Mouse (Mus musculus) erythroblast, embryonic 14.5 days (primary cell): Measurements from ENCODE around the gene AU018091. TPM values are rescaled to one million over a fixed set of nuclear protein-coding genes. Genes with fewer than 3 reads are reported as not detected.
"Not testable (repeated sequence)": the region's sequence is repeated elsewhere in the genome, so short reads cannot be mapped to it uniquely, and the experiment has no call there.

Source experiments
- H3K27me3 ChIP-seq: 2 replicates; pipeline ENCODE4 v1.6.1; 2012; ENCODE audit warnings: inconsistent platforms; ENCODE audit not compliant: control insufficient read depth
- H3K36me3 ChIP-seq: 2 replicates; pipeline ENCODE4 v1.6.1; 2012; ENCODE audit warnings: mild to moderate bottlenecking, inconsistent platforms; ENCODE audit not compliant: control insufficient read depth
- H3K4me1 ChIP-seq: 2 replicates; pipeline ENCODE4 v1.6.1; 2012; ENCODE audit warnings: inconsistent platforms; ENCODE audit not compliant: control insufficient read depth
- H3K4me3 ChIP-seq: replicated peaks from 2 replicates; pipeline ENCODE3; 2012; ENCODE audit warnings: moderate library complexity, mild to moderate bottlenecking, inconsistent platforms
- H3K9me3 ChIP-seq: 2 replicates; pipeline ENCODE4 v1.6.1; 2012; ENCODE audit warnings: low read length, inconsistent platforms, mixed read lengths; ENCODE audit not compliant: control insufficient read depth
- GATA1 ChIP-seq: IDR thresholded peaks from 2 replicates; pipeline ENCODE4 v1.6.1; 2012; ENCODE audit warnings: low read length, inconsistent platforms, mixed read lengths
- TAL1 ChIP-seq: IDR thresholded peaks from 3 replicates; pipeline ENCODE4 v1.6.1; 2012; ENCODE audit warnings: low read length, inconsistent platforms, mixed read lengths
- polyA plus RNA-seq: library from polyadenylated mRNA; stranded (reverse); fragments of >175 nt; gene quantifications from 2 replicates; pipeline ENCODE4 v1.2.3, GENCODE M21; 2012

AU018091 gene
- polyA plus RNA-seq, 1 experiment = not detected

DNA sequence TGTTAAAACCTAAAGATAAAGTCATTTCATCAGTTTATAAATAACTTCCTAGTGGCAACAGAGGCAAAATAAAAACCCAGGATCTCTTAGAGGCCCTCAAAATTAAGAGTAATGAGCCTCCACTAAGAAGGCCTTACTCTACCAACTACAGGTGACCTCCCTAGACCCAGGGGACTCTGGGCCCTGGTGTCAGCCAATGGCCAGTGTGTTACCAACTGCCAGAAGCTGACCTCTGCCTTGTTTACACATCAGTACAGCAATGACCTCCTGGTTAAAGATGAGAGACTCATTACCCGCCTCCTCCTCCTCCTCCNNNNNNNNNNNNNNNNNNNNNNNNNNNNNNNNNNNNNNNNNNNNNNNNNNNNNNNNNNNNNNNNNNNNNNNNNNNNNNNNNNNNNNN, 17.1 kb upstream of the AU018091 start:
- H3K4me1 ChIP-seq = peaks cover 2% of the 10 kb centered on the region
- no peaks in the 10 kb centered on the region for H3K27me3 ChIP-seq
- no peaks in the 10 kb centered on the region for H3K36me3 ChIP-seq
- H3K4me3 ChIP-seq = no peak overlapping the region
- no peaks in the 10 kb centered on the region for H3K9me3 ChIP-seq
- TF ChIP-seq GATA1 = no peak
- TF ChIP-seq TAL1 = no peak

DNA sequence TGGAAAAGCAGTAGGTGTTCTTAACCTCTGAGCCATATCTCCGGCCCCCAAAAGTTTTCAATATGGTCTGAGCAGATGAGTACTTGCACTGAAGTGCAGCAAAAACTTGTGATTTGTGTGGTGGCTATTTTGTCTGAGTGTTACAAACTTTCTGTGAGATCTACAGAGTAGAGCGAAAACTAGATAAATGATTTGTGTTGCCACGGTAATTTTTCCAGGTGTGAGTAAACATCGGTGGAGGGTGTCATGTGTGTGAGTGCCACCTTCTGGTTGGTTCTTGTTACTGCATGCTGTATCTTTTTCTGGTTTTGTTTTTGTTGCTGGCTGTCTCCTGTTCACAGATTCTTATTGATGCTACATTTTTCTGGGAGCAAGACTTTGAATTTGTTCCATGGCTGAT, 15.4 kb upstream of the AU018091 start:
- no peaks in the 10 kb centered on the region for H3K27me3 ChIP-seq
- TF ChIP-seq TAL1 = no peak
- no peak for TF ChIP-seq GATA1
- no peak overlapping the region for H3K4me3 ChIP-seq
- H3K9me3 ChIP-seq = no peaks in the 10 kb centered on the region
- peaks cover 2% of the 10 kb centered on the region for H3K4me1 ChIP-seq
- H3K36me3 ChIP-seq = no peaks in the 10 kb centered on the region

DNA sequence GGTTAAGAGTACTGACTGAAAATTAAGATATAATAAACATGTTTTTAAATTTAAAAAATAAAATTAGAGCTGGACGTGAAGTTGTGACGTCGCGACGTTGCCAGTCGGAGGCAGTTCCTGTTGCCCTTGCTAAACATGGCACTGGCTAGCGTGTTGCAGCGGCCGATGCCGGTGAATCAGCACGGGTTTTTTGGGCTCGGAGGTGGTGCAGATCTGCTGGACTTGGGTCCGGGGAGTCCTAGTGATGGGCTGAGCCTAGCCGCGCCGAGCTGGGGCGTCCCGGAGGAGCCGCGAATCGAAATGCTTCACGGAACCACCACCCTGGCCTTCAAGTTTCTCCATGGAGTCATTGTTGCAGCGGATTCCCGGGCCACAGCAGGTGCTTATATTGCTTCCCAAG, 12.0 kb upstream of the AU018091 start:
- not testable (repeated sequence) for H3K9me3 ChIP-seq, H3K4me3 ChIP-seq, H3K36me3 ChIP-seq, H3K27me3 ChIP-seq, H3K4me1 ChIP-seq

DNA sequence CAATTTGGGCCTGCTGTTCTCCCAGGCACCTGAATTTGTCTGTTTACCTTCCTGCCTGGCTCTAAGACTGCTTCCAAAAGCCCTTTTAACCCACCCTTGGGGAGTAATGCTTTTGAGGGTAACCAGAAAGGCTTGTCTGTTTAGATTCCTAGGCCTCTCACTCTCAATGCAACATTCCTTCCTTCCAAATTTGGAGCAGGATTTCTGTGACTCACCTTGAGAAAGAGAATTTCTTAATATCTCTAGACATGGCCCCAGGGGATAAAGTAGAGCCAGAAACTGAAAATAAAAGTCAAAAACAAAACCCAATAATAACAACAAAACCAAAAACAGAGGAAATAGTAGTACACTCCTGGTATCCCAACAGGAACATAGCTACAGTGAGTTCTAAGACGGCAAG, 707 bp downstream of the AU018091 start:
- TF ChIP-seq GATA1 = no peak
- no peak for TF ChIP-seq TAL1
- peaks cover 2% of the 10 kb centered on the region for H3K9me3 ChIP-seq
- H3K36me3 ChIP-seq = no peaks in the 10 kb centered on the region
- no peaks in the 10 kb centered on the region for H3K4me1 ChIP-seq
- H3K27me3 ChIP-seq = no peaks in the 10 kb centered on the region
- no peak overlapping the region for H3K4me3 ChIP-seq

DNA sequence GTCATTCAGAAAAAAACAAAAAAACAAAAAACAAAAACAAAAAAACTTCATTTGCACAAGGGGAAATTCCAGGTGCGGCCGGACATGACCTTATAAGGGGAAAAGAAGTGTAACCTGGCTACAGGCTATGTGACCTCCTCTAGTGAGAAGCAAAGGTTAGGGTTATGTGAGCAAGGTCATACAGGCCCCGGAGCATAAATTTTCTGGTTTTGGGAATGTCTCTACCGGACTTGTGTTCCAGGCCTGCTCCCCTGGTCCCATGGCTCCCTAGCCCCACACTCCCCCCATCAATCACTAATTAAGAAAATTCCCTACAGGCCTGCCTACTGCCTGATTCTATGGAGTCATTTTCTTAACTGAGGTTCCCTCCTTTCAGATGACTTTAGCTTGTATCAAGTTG, 2.7 kb downstream of the AU018091 start:
- no peaks in the 10 kb centered on the region for H3K36me3 ChIP-seq
- H3K27me3 ChIP-seq = no peaks in the 10 kb centered on the region
- no peak overlapping the region for H3K4me3 ChIP-seq
- TF ChIP-seq GATA1 (no peak), TAL1 (no peak)
- peaks cover 2% of the 10 kb centered on the region for H3K9me3 ChIP-seq
- no peaks in the 10 kb centered on the region for H3K4me1 ChIP-seq

DNA sequence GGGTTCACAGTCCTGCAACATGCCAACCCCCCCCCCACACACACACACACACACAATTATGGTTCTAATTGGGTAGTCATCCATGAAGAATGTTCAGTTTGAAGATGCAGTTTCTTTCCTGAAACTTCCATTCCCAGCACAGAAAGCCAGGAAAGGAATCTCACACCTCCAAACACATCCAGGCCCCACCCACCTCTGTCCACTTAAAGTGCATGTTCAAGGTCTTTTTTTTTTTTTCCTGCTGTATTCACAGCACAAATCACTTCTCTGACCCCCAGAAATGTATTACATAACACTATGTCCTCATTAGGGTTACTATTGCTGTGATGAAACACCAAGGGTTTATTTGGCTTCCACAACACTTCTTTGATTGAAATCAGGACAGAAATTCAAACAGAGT, 4.0 kb downstream of the AU018091 start:
- H3K9me3 ChIP-seq = peaks cover 2% of the 10 kb centered on the region; the same call in 1 of the 2 replicates
- H3K27me3 ChIP-seq = no peaks in the 10 kb centered on the region
- H3K4me3 ChIP-seq = no peak overlapping the region
- TF ChIP-seq GATA1 (no peak), TAL1 (no peak)
- no peaks in the 10 kb centered on the region for H3K36me3 ChIP-seq
- H3K4me1 ChIP-seq = no peaks in the 10 kb centered on the region

DNA sequence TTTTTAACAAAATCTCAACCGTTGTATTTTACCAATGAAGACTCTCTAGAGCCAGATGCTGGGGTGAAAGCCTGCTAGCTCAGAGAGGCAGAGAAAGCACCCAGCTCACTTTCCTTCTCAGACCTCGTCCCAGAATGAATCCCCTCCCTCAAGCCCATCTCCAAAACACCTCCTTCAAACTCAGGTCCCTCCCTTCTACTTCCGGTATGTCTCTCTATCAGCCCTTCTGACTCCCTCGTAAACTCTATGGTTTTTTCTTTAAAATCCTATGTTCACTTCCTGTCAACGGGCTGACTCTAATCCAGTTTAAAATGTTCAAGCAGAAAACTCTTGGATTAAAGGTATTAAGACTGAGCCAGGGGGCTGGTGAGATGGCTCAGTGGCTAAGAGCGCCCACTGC, 4.6 kb downstream of the AU018091 start:
- TF ChIP-seq TAL1 (no peak), GATA1 (no peak)

DNA sequence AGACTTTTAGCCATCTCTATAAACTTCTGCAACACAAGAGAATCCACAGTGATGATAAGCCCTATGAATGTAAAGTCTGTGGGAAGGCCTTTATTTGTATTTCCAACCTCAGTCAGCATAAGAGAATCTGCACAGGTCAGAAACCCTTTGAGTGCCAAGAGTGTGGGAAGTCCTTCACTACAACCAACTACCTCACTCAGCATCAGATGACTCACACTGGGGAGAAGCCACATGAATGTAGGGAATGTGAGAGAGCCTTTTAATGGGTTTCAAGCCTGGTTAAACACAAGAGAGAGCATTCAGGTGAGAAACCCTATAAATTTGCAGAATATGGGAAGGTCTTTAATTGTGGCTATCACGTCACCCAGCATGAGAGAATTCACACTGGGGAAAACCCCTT, 18.6 kb downstream of the AU018091 start:
- H3K4me1 ChIP-seq = no peaks in the 10 kb centered on the region
- H3K4me3 ChIP-seq = no peak overlapping the region
- H3K36me3 ChIP-seq = no peaks in the 10 kb centered on the region
- TF ChIP-seq GATA1 = no peak
- TF ChIP-seq TAL1 = no peak
- H3K9me3 ChIP-seq = no peaks in the 10 kb centered on the region
- H3K27me3 ChIP-seq = no peaks in the 10 kb centered on the region

More for the DNA sequence above, 4.6 kb downstream of the AU018091 start:
- Histone ChIP-seq H3K4me3 (no peak overlapping the region), H3K27me3 (no peaks in the 10 kb centered on the region), H3K36me3 (no peaks in the 10 kb centered on the region), H3K4me1 (no peaks in the 10 kb centered on the region), H3K9me3 (peaks cover 2% of the 10 kb centered on the region; the same call in 1 of the 2 replicates)

DNA sequence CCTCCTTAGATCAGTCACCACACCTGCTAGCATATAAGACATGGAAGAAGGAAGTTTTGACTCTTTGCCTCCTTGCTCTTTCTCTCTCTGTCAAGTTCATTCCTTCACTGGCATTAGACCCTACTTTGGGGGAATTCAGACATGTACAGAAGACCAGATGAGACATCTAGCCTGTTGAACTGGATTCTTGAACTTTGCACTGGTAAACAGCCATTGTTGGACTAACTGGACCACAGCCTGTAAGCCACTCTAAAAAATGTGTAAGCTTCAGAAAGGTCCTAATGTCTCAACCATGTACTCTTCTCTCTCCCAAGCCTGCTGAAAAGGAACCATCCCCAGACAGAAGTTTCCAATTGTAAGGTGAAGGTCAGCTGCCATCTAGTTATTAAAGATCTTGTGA, 22.9 kb downstream of the AU018091 start:
- TF ChIP-seq GATA1 (no peak), TAL1 (no peak)
- Histone ChIP-seq H3K27me3 (no peaks in the 10 kb centered on the region), H3K36me3 (no peaks in the 10 kb centered on the region), H3K9me3 (no peaks in the 10 kb centered on the region), H3K4me3 (no peak overlapping the region), H3K4me1 (no peaks in the 10 kb centered on the region)

DNA sequence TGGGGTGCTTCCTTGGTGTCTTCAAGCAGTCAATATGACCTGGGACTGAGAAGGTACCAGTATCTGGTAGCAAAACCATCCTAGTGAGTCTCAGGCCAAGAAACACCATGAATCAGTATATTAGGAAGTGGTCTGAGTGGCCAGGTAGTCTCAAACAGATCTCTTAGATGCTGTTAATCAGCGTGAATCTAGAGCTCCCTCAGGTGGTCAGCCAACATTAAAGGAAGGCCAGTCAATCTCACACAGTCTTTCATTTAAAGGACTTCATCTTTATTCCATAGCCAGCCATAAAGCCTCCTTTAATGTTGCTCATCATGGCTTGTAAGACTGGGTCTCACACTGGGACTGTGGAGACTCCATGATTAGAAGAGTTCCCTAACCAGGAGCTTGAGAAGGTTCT, 25.7 kb downstream of the AU018091 start:
- Histone ChIP-seq H3K9me3 (no peaks in the 10 kb centered on the region), H3K4me1 (no peaks in the 10 kb centered on the region), H3K27me3 (no peaks in the 10 kb centered on the region), H3K4me3 (no peak overlapping the region), H3K36me3 (no peaks in the 10 kb centered on the region)
- TF ChIP-seq GATA1 = no peak
- TF ChIP-seq TAL1 = no peak
